Comparison of ENCODE assay signal across 8 mouse cellular contexts in genomic region chr6:97278014-97278787, GRCm38 (mm10). TPM values are rescaled to one million over a fixed set of nuclear protein-coding genes. Genes with fewer than 3 reads are reported as not detected.
DNase-seq lines count a peak whose midpoint lies in the region; ATAC-seq lines count a peak whose summit lies in the region.

No protein-coding gene starts in this region.

- DNase-seq in T-cell, adult 2 months (ENCODE audit: low spot score): peak; percentile 57
- DNase-seq in cerebellum, postnatal 36 days: peak; percentile 73 to 82
- peak; percentile 66 to 71 for DNase-seq in gastrocnemius, adult 8-10 months (ENCODE audit: low spot score in 2 of 2)
- DNase-seq in hindlimb bud, embryonic 11.5 days (ENCODE audit: extremely low spot score, low read depth, low spot score): peak; percentile 75
- peak; percentile 36 to 74 for DNase-seq in left cerebral cortex, adult 8-10 months (ENCODE audit: low spot score in 2 of 2)
- DNase-seq in right cerebral cortex, adult 2 months (ENCODE audit: low spot score in 2 of 2): peak; percentile 86 to 92
- peak; percentile 40 for DNase-seq in urinary bladder, postnatal 10 days (ENCODE audit: low spot score)

- peak; percentile 88 for ATAC-seq in megakaryocyte, adult 5-6 weeks (ENCODE audit: poor library complexity, severe bottlenecking)

RNA-seq across cellular contexts. Expression of gene Lmod3, which starts 25.6 kb away (rescaled TPM):
- 10 to 100 TPM; 77.8 to 95.8 (median 86.4) TPM for total RNA-seq in gastrocnemius, adult 8-10 months (2022)
- under 1 TPM in 2 of 4 experiments, not detected in 2; 0.27 to 0.33 TPM for total RNA-seq in left cerebral cortex, adult 8-10 months (2022)
- total RNA-seq in megakaryocyte, adult 5-6 weeks (2015): not detected in 2 replicates
- not detected in 2 replicates for total RNA-seq in megakaryocyte, adult 5-6 weeks (2017)

Comparison
In these comparisons a context has a peak if more than half of its experiments do, and no peak if none do; other contexts are left out.
1. Peak in every context shown above with its lines: DNase-seq and ATAC-seq.
2. RNA of gene Lmod3, which starts 25.6 kb away (total RNA-seq): 77.8 to 95.8 TPM in gastrocnemius, adult 8-10 months; 0.27 to 0.33 TPM in left cerebral cortex, adult 8-10 months and not detected in megakaryocyte, adult 5-6 weeks; every median in the first group is over 10 times any median in the second.